Mouse (Mus musculus): Measurements from ENCODE around the gene Sstr5. TPM values are rescaled to one million over a fixed set of nuclear protein-coding genes. Genes with fewer than 3 reads are reported as not detected.

Sstr5 gene
- polyA plus RNA-seq, 1 experiment, result not detected

- WGBS, result 67% methylated on average over 5 of the region's 5 CpGs
- Histone ChIP-seq H3K4me1 (ENCODE audit: control insufficient read depth, insufficient read depth, low read length) (no peaks in the 10 kb centered on the region), H3K27ac (ENCODE audit: control insufficient read depth, insufficient read depth, low read depth, low read length, poor library complexity) (no peak overlapping the region), H3K4me3 (replicated peaks; ENCODE audit: control insufficient read depth, low read depth, low read length) (no peak overlapping the region)
- TF ChIP-seq POLR2A (IDR thresholded peaks at IDR 0.05; ENCODE audit: borderline replicate concordance, control insufficient read depth, low read depth, low read length), result no peak
- TF ChIP-seq CTCF (IDR thresholded peaks at IDR 0.05; ENCODE audit: control insufficient read depth, insufficient read depth, low read length), result no peak
These were observed 44.7 kb downstream of the Sstr5 start for GRCm38 (mm10) chr17:25452246-25452965.

GRCm38 (mm10) chr17:25450329-25450728 lies 46.8 kb downstream of the Sstr5 start:
- WGBS, result 48% methylated on average over 4 of the region's 4 CpGs
- Histone ChIP-seq H3K4me1 (ENCODE audit: control insufficient read depth, insufficient read depth, low read length) (no peaks in the 10 kb centered on the region), H3K27ac (ENCODE audit: control insufficient read depth, insufficient read depth, low read depth, low read length, poor library complexity) (no peak overlapping the region), H3K4me3 (replicated peaks; ENCODE audit: control insufficient read depth, low read depth, low read length) (no peak overlapping the region)
- TF ChIP-seq CTCF (IDR thresholded peaks at IDR 0.05; ENCODE audit: control insufficient read depth, insufficient read depth, low read length), result no peak
- TF ChIP-seq POLR2A (IDR thresholded peaks at IDR 0.05; ENCODE audit: borderline replicate concordance, control insufficient read depth, low read depth, low read length), result no peak

DNA sequence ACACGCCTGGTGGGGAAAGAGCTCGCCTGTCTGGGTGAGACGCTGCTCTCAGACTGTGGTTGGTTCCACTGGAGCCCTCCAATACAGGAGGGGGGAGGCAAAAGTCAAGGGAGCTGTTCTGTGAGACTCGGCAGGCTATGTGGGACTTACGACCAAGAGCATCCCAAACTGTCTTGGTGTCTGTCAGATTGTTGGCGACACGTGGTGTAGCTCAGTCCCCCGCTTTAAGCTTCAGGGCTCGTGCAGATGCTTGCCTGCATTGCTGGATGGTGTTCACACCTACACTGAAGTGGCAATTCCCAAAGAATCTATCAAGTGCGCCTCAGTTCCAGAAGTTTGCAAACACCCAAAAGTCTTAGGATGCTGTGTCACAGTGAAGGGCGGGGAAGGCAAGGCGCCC lies 49.2 kb downstream of the Sstr5 start:
- Histone ChIP-seq H3K4me3 (replicated peaks; ENCODE audit: control insufficient read depth, low read depth, low read length) (no peak overlapping the region), H3K27ac (ENCODE audit: control insufficient read depth, insufficient read depth, low read depth, low read length, poor library complexity) (no peak overlapping the region), H3K4me1 (ENCODE audit: control insufficient read depth, insufficient read depth, low read length) (no peaks in the 10 kb centered on the region)
- WGBS, result 71% methylated on average over 12 of the region's 12 CpGs
- TF ChIP-seq CTCF (IDR thresholded peaks at IDR 0.05; ENCODE audit: control insufficient read depth, insufficient read depth, low read length) (no peak), POLR2A (IDR thresholded peaks at IDR 0.05; ENCODE audit: borderline replicate concordance, control insufficient read depth, low read depth, low read length) (no peak)

- H3K4me3 ChIP-seq (replicated peaks; ENCODE audit: control insufficient read depth, low read depth, low read length), result no peak overlapping the region
- WGBS, result 79% methylated on average over 3 of the region's 3 CpGs
- no peak overlapping the region for H3K27ac ChIP-seq (ENCODE audit: control insufficient read depth, insufficient read depth, low read depth, low read length, poor library complexity)
- no peaks in the 10 kb centered on the region for H3K4me1 ChIP-seq (ENCODE audit: control insufficient read depth, insufficient read depth, low read length)
- TF ChIP-seq CTCF (IDR thresholded peaks at IDR 0.05; ENCODE audit: control insufficient read depth, insufficient read depth, low read length) (no peak), POLR2A (IDR thresholded peaks at IDR 0.05; ENCODE audit: borderline replicate concordance, control insufficient read depth, low read depth, low read length) (no peak)
These were observed 51.2 kb downstream of the Sstr5 start for GRCm38 (mm10) chr17:25445841-25446240.

GRCm38 (mm10) chr17:25445074-25445473 lies 52.0 kb downstream of the Sstr5 start:
- Histone ChIP-seq H3K4me3 (replicated peaks; ENCODE audit: control insufficient read depth, low read depth, low read length) (no peak overlapping the region), H3K4me1 (ENCODE audit: control insufficient read depth, insufficient read depth, low read length) (no peaks in the 10 kb centered on the region), H3K27ac (ENCODE audit: control insufficient read depth, insufficient read depth, low read depth, low read length, poor library complexity) (no peak overlapping the region)
- TF ChIP-seq POLR2A (IDR thresholded peaks at IDR 0.05; ENCODE audit: borderline replicate concordance, control insufficient read depth, low read depth, low read length), result no peak
- TF ChIP-seq CTCF (IDR thresholded peaks at IDR 0.05; ENCODE audit: control insufficient read depth, insufficient read depth, low read length), result no peak
- WGBS, result 22% methylated on average over 4 of the region's 4 CpGs

- WGBS, result 40% methylated on average over 3 of the region's 3 CpGs
- Histone ChIP-seq H3K27ac (ENCODE audit: control insufficient read depth, insufficient read depth, low read depth, low read length, poor library complexity) (no peak overlapping the region), H3K4me3 (replicated peaks; ENCODE audit: control insufficient read depth, low read depth, low read length) (no peak overlapping the region), H3K4me1 (ENCODE audit: control insufficient read depth, insufficient read depth, low read length) (no peaks in the 10 kb centered on the region)
- TF ChIP-seq CTCF (IDR thresholded peaks at IDR 0.05; ENCODE audit: control insufficient read depth, insufficient read depth, low read length) (no peak), POLR2A (IDR thresholded peaks at IDR 0.05; ENCODE audit: borderline replicate concordance, control insufficient read depth, low read depth, low read length) (no peak)
These were observed 54.2 kb downstream of the Sstr5 start for GRCm38 (mm10) chr17:25442889-25443288.

DNA sequence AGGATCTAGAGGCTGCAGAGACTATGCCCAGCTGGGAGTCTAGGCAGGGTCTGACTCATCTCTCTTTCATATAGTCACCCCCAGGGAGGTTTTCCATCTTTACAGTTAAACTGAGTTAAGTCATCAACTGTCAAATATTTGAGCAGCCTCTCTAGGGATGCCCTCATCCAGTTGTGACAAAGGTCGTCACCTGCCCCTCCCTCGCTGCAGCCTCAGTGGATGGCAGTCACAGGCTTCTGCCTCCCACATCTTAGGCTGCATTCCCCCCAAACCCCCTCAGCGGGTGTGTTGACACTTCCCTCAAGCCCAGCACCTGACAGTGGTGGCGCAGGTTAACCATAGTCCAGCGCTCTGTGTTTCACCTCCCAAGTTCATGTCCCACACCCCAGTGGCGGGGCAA lies 55.7 kb downstream of the Sstr5 start:
- TF ChIP-seq CTCF (IDR thresholded peaks at IDR 0.05; ENCODE audit: control insufficient read depth, insufficient read depth, low read length), result no peak
- TF ChIP-seq POLR2A (IDR thresholded peaks at IDR 0.05; ENCODE audit: borderline replicate concordance, control insufficient read depth, low read depth, low read length), result no peak
- H3K4me3 ChIP-seq (replicated peaks; ENCODE audit: control insufficient read depth, low read depth, low read length), result no peak overlapping the region
- H3K4me1 ChIP-seq (ENCODE audit: control insufficient read depth, insufficient read depth, low read length), result no peaks in the 10 kb centered on the region
- no peak overlapping the region for H3K27ac ChIP-seq (ENCODE audit: control insufficient read depth, insufficient read depth, low read depth, low read length, poor library complexity)
- WGBS, result 60% methylated on average over 6 of the region's 6 CpGs

Other genes starting within 250 kb of the Sstr5 start
- gene Baiap3, start 240.9 kb downstream of the Sstr5 start, polyA plus RNA-seq (2011; ENCODE audit: insufficient read depth, insufficient read length, low replicate concordance, missing spikeins), result 4.7 and 14.3 TPM in 2 replicates
- gene Ube2i, start 222.7 kb downstream of the Sstr5 start, polyA plus RNA-seq (2011; ENCODE audit: insufficient read depth, insufficient read length, low replicate concordance, missing spikeins), result 141 and 187 TPM in 2 replicates
- gene Prss34, start 198.9 kb downstream of the Sstr5 start, polyA plus RNA-seq (2011; ENCODE audit: insufficient read depth, insufficient read length, low replicate concordance, missing spikeins), result 11.0 and 35.0 TPM in 2 replicates
- 1.7 TPM in 1 of 2 replicates, not detected in the other for gene Prss28, start 188.6 kb downstream of the Sstr5 start, polyA plus RNA-seq (2011; ENCODE audit: insufficient read depth, insufficient read length, low replicate concordance, missing spikeins)
- not detected in 2 replicates for gene Prss29, start 178.6 kb downstream of the Sstr5 start, polyA plus RNA-seq (2011; ENCODE audit: insufficient read depth, insufficient read length, low replicate concordance, missing spikeins)
- not detected in 2 replicates for gene Tpsab1, start 151.7 kb downstream of the Sstr5 start, polyA plus RNA-seq (2011; ENCODE audit: insufficient read depth, insufficient read length, low replicate concordance, missing spikeins)
- gene Tpsb2, start 131.0 kb downstream of the Sstr5 start, polyA plus RNA-seq (2011; ENCODE audit: insufficient read depth, insufficient read length, low replicate concordance, missing spikeins), result not detected in 2 replicates
- gene Tpsg1, start 128.0 kb downstream of the Sstr5 start, polyA plus RNA-seq (2011; ENCODE audit: insufficient read depth, insufficient read length, low replicate concordance, missing spikeins), result not detected in 2 replicates
- 2.0 and 5.2 TPM in 2 replicates for gene Cacna1h, start 63.5 kb downstream of the Sstr5 start, polyA plus RNA-seq (2011; ENCODE audit: insufficient read depth, insufficient read length, low replicate concordance, missing spikeins)
- not detected in 2 replicates for gene Tekt4, start 42.7 kb downstream of the Sstr5 start, polyA plus RNA-seq (2011; ENCODE audit: insufficient read depth, insufficient read length, low replicate concordance, missing spikeins)
- gene Sox8, start 73.4 kb upstream of the Sstr5 start, polyA plus RNA-seq (2011; ENCODE audit: insufficient read depth, insufficient read length, low replicate concordance, missing spikeins), result 1.2 TPM in 2 replicates
- gene Lmf1, start 81.8 kb upstream of the Sstr5 start, polyA plus RNA-seq (2011; ENCODE audit: insufficient read depth, insufficient read length, low replicate concordance, missing spikeins), result 5.3 and 18.8 TPM in 2 replicates
- 4.0 and 6.2 TPM in 2 replicates for gene Gng13, start 219.9 kb upstream of the Sstr5 start, polyA plus RNA-seq (2011; ENCODE audit: insufficient read depth, insufficient read length, low replicate concordance, missing spikeins)
- 58.2 and 136 TPM in 2 replicates for gene Chtf18, start 230.1 kb upstream of the Sstr5 start, polyA plus RNA-seq (2011; ENCODE audit: insufficient read depth, insufficient read length, low replicate concordance, missing spikeins)
- 3.6 and 8.6 TPM in 2 replicates for gene Rpusd1, start 230.4 kb upstream of the Sstr5 start, polyA plus RNA-seq (2011; ENCODE audit: insufficient read depth, insufficient read length, low replicate concordance, missing spikeins)
- gene Mslnl, start 238.8 kb upstream of the Sstr5 start, polyA plus RNA-seq (2011; ENCODE audit: insufficient read depth, insufficient read length, low replicate concordance, missing spikeins), result not detected in 2 replicates